Comparison of ENCODE assay signal across 20 mouse cellular contexts in the genomic region with DNA sequence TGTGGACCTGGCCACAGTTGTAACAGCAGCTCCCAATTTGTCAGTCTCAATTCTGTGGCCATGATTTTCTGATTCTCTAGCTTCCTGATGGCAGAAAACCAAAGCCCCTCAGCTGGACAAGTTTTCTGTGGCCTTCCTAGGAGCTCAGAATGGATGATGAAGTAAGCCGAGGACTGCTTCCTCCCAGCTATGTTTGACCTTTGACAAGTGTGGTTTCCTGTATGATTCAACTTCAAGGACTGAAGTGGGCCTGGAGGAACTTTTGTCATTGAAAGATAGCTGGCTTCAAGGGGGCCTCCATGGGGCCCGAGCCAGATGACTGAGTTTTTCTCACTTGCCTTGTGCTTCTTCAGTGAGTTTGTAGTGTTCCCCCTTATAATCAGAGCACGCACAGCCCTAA. TPM values are rescaled to one million over a fixed set of nuclear protein-coding genes. Genes with fewer than 3 reads are reported as not detected.
DNase-seq lines count a peak whose midpoint lies in the region; ATAC-seq and TF ChIP-seq lines count a peak whose summit lies in the region.
"Had no signal": no experiment of that assay in that cellular context is flagged by ENCODE, and none has a peak within 500 bp of the region (broad histone marks: within the 10 kb centered on the region; RNA-seq: fewer than 3 reads in every experiment).

No protein-coding gene starts in this region.

- 29% methylated on average over 3 of the region's 3 CpGs for WGBS in lung, postnatal 0 days
- 4% methylated on average over 3 of the region's 3 CpGs for WGBS in liver, embryonic 13.5 days (ENCODE audit: insufficient replicate concordance)
- WGBS in midbrain, embryonic 10.5 days, result 84% methylated on average over 3 of the region's 3 CpGs

- no peaks in the 10 kb centered on the region; the same call in 1 of the 2 replicates for H3K4me1 ChIP-seq in lung, postnatal 0 days (ENCODE audit: insufficient read depth, low read depth, low read length)
- H3K4me1 ChIP-seq in liver, embryonic 13.5 days (replicated peaks), result peaks cover 11% of the 10 kb centered on the region
- H3K4me1 ChIP-seq in midbrain, embryonic 10.5 days, result no peaks in the 10 kb centered on the region
- H3K4me1 ChIP-seq: neural tube, embryonic 15.5 days had no signal

- no peak overlapping the region for H3K4me3 ChIP-seq in lung, postnatal 0 days (ENCODE audit: low read depth, low read length)
- H3K4me3 ChIP-seq in liver, embryonic 13.5 days (replicated peaks), result no peak overlapping the region
- no peak overlapping the region for H3K4me3 ChIP-seq in midbrain, embryonic 10.5 days
- H3K4me3 ChIP-seq: erythroblast, embryonic 14.5 days; neural tube, embryonic 15.5 days had no signal

- H3K36me3 ChIP-seq in lung, postnatal 0 days (ENCODE audit: insufficient read depth, low read length), result no peaks in the 10 kb centered on the region
- H3K36me3 ChIP-seq in liver, embryonic 13.5 days, result no peaks in the 10 kb centered on the region
- no peaks in the 10 kb centered on the region for H3K36me3 ChIP-seq in midbrain, embryonic 10.5 days
- H3K36me3 ChIP-seq: neural tube, embryonic 15.5 days had no signal

- no peaks in the 10 kb centered on the region for H3K9me3 ChIP-seq in lung, postnatal 0 days (ENCODE audit: low read length)
- H3K9me3 ChIP-seq in liver, embryonic 13.5 days (replicated peaks), result no peaks in the 10 kb centered on the region
- H3K9me3 ChIP-seq in midbrain, embryonic 10.5 days (replicated peaks), result no peaks in the 10 kb centered on the region

- no peak for DNase-seq in lung, postnatal 0 days (ENCODE audit: low spot score)
- no peak for DNase-seq in lung, adult 18-20 months
- DNase-seq in c-Kit-positive CD71-negative TER-119-negative erythroid progenitor cells, embryonic 14.5 days (ENCODE audit: low read depth), result peak; percentile 41
- DNase-seq in liver, embryonic 13.5 days, result no peak
- DNase-seq in naive thymus-derived CD4-positive, alpha-beta T cell, adult 2 months (ENCODE audit: low read depth), result peak; percentile 22
- DNase-seq in kidney, adult 8-10 months, result no peak
- DNase-seq in midbrain, embryonic 10.5 days (ENCODE audit: low spot score), result no peak
- DNase-seq: cerebellum, adult 9-11 months; gastrocnemius, postnatal 10 days; heart, postnatal 36 days; lung, postnatal 36 days; retina, postnatal 1 day; thymus, adult 18-20 months had no signal

- no peak overlapping the region for H3K27ac ChIP-seq in lung, postnatal 0 days (ENCODE audit: low read length)
- H3K27ac ChIP-seq in liver, embryonic 13.5 days, result no peak overlapping the region
- H3K27ac ChIP-seq in midbrain, embryonic 10.5 days (replicated peaks), result no peak overlapping the region
- H3K27ac ChIP-seq: kidney, postnatal 0 days; neural tube, embryonic 15.5 days had no signal

- ATAC-seq in lung, postnatal 0 days, result peak; percentile 43; the same call in 1 of the 2 replicates
- peak; percentile 36; the same call in 1 of the 2 replicates for ATAC-seq in liver, embryonic 13.5 days (ENCODE audit: low read depth)
- ATAC-seq in inflammation-experienced regulatory T-cells, adult 6 months, result no peak
- ATAC-seq: Patski had no signal

- H3K9ac ChIP-seq in lung, postnatal 0 days (replicated peaks; ENCODE audit: low read depth), result no peak overlapping the region
- H3K9ac ChIP-seq in liver, embryonic 13.5 days, result no peak overlapping the region
- H3K9ac ChIP-seq: neural tube, embryonic 15.5 days had no signal

- H3K27me3 ChIP-seq in lung, postnatal 0 days (replicated peaks; ENCODE audit: insufficient read depth, low read length), result no peaks in the 10 kb centered on the region
- no peaks in the 10 kb centered on the region for H3K27me3 ChIP-seq in liver, embryonic 13.5 days
- H3K27me3 ChIP-seq in midbrain, embryonic 10.5 days (ENCODE audit: low read depth, poor library complexity, severe bottlenecking), result no peaks in the 10 kb centered on the region
- H3K27me3 ChIP-seq: CH12.LX; neural tube, embryonic 15.5 days; Patski had no signal

- TF ChIP-seq CTCF in lung, postnatal 0 days (IDR thresholded peaks at IDR 0.05), result no peak

- no peak for TF ChIP-seq EP300 in lung, postnatal 0 days (IDR thresholded peaks at IDR 0.05)

- no peak overlapping the region for H3K4me2 ChIP-seq in lung, postnatal 0 days (replicated peaks; ENCODE audit: low read depth, low read length)
- no peak overlapping the region for H3K4me2 ChIP-seq in liver, embryonic 13.5 days
- H3K4me2 ChIP-seq: heart, embryonic 11.5 days; neural tube, embryonic 15.5 days had no signal

RNA-seq across cellular contexts. Expression of a gene that starts 42.6 kb away (rescaled TPM):
- 48.4 and 62.8 TPM in 2 replicates for polyA plus RNA-seq in lung, postnatal 0 days (2015; fragmentation: Nextera tagmentation; extraction: Ambion mirVana)
- 2.8 and 3.1 TPM in 2 replicates for polyA plus RNA-seq in liver, embryonic 13.5 days (2015; fragmentation: Nextera tagmentation; extraction: Ambion mirVana)
- 7.8 and 11.3 TPM in 2 replicates for polyA plus RNA-seq in midbrain, embryonic 10.5 days (2016; fragmentation: Nextera tagmentation; extraction: Ambion mirVana)
- 1 to 10 TPM in 2 of 3 experiments, under 1 TPM in 1; 0.90 to 2.0 (median 1.3) TPM for polyA plus RNA-seq in inflammation-experienced regulatory T-cells, adult 6 months (2017; shearing (Covaris generic))

Comparison
In these comparisons a context has a peak if more than half of its experiments do, and no peak if none do; other contexts are left out.
1. DNase-seq: peak in c-Kit-positive CD71-negative TER-119-negative erythroid progenitor cells, embryonic 14.5 days (single experiment) and naive thymus-derived CD4-positive, alpha-beta T cell, adult 2 months (single experiment); none in lung, postnatal 0 days (single experiment), lung, adult 18-20 months (0 of 2), liver, embryonic 13.5 days (single experiment), kidney, adult 8-10 months (0 of 2) and midbrain, embryonic 10.5 days (single experiment).